Mouse (Mus musculus) midbrain, postnatal 0 days (tissue): Measurements from ENCODE around the gene Tbk1. TPM values are rescaled to one million over a fixed set of nuclear protein-coding genes. Genes with fewer than 3 reads are reported as not detected.

ENCODE experiments used
- ATAC-seq: fragments of 200-750 bp; cut with Nextera tagmentation; 2 replicates; pipeline ENCODE4 v1.8.0; 2017; ENCODE audit warnings: moderate number of reproducible peaks, mild to moderate bottlenecking, moderate TSS enrichment, moderate library complexity; ENCODE audit not compliant: low FRiP score
- DNase-seq: peaks from one replicate; pipeline ENCODE4 v3.0.0-alpha.2; 2015; ENCODE audit warnings: low spot score
- H3K27ac ChIP-seq: fragments of 300-500 bp; sonication (generic); 2 replicates; pipeline ENCODE4 v1.5.1; 2014; ENCODE audit warnings: low read depth, mild to moderate bottlenecking, low read length, mixed read lengths
- H3K27me3 ChIP-seq: fragments of 300-500 bp; sonication (generic); 2 replicates; pipeline ENCODE4 v1.6.1; 2014; ENCODE audit warnings: low read length, control low read depth, mixed read lengths; ENCODE audit not compliant: insufficient read depth
- H3K36me3 ChIP-seq: fragments of 300-500 bp; sonication (generic); 2 replicates; pipeline ENCODE4 v1.6.1; 2014; ENCODE audit warnings: low read length, control low read depth, mixed read lengths; ENCODE audit not compliant: insufficient read depth
- H3K4me1 ChIP-seq: fragments of 300-500 bp; sonication (generic); 2 replicates; pipeline ENCODE4 v1.6.1; 2014; ENCODE audit warnings: mild to moderate bottlenecking, control low read depth, antibody characterized with exemption, low read length, mixed read lengths; ENCODE audit not compliant: insufficient read depth
- H3K4me2 ChIP-seq: fragments of 300-500 bp; sonication (generic); 2 replicates; pipeline ENCODE4 v1.6.1; 2014; ENCODE audit warnings: low read depth, mild to moderate bottlenecking, low read length, mixed read lengths; ENCODE audit not compliant: poor library complexity, severe bottlenecking
- H3K4me3 ChIP-seq: fragments of 300-500 bp; sonication (generic); 2 replicates; pipeline ENCODE4 v1.5.1; 2014; ENCODE audit warnings: low read depth, mild to moderate bottlenecking, low read length, moderate library complexity
- H3K9ac ChIP-seq: fragments of 300-500 bp; sonication (generic); replicated peaks from 2 replicates; pipeline ENCODE4 v1.6.1; 2014; ENCODE audit warnings: mild to moderate bottlenecking, low read length, moderate library complexity, mixed read lengths; ENCODE audit not compliant: poor library complexity, severe bottlenecking
- H3K9me3 ChIP-seq: fragments of 300-500 bp; sonication (generic); 2 replicates; pipeline ENCODE4 v1.6.1; 2016; ENCODE audit warnings: low read length, control low read depth
- CTCF ChIP-seq: IDR thresholded peaks from 2 replicates; pipeline ENCODE4 v1.5.1; 2016; ENCODE audit warnings: antibody characterized with exemption, mild to moderate bottlenecking
- WGBS: fragments of 180-500 bp; shearing (Covaris S2); extraction: QIAGEN DNeasy Blood & Tissue Kit; methylation state at CpG from one replicate; pipeline ENCODE4 v1.1.7; 2014; 5-methylcytosine and 5-hydroxymethylcytosine counted together
- polyA plus RNA-seq: library from polyadenylated mRNA; unstranded; fragments of >200 nt; fragmentation: Nextera tagmentation; extraction: Ambion mirVana; gene quantifications from 2 replicates; pipeline ENCODE4 v1.2.1, GENCODE M21; 2015
- total RNA-seq: library from RNA; depleted of rRNA; stranded (reverse); fragments of >200 nt; gene quantifications from 2 replicates; pipeline ENCODE4 v1.2.3, GENCODE M21; 2014

Gene Tbk1
- total and polyA plus RNA-seq, 2 experiments from 2014 or later: 16.5 to 24.8 TPM

GRCm38 (mm10) chr10:121530365-121531003 lies 56.1 kb downstream of the Tbk1 start:
- TF ChIP-seq CTCF: no peak
- ATAC-seq (no peak), DNase-seq (no peak)
- H3K4me3 ChIP-seq: no peak overlapping the region
- no peaks in the 10 kb centered on the region for H3K27me3 ChIP-seq
- no peaks in the 10 kb centered on the region for H3K4me1 ChIP-seq
- H3K4me2 ChIP-seq: no peak overlapping the region
- no peak overlapping the region for H3K27ac ChIP-seq
- no peaks in the 10 kb centered on the region for H3K36me3 ChIP-seq
- no peaks in the 10 kb centered on the region for H3K9me3 ChIP-seq
- WGBS: 89% methylated on average over 8 of the region's 8 CpGs
- no peak overlapping the region for H3K9ac ChIP-seq

- 97% methylated on average over 1 of the region's 1 CpGs for WGBS
- no peaks in the 10 kb centered on the region for H3K4me1 ChIP-seq
- ATAC-seq (no peak), DNase-seq (no peak)
- H3K27me3 ChIP-seq: no peaks in the 10 kb centered on the region
- no peak overlapping the region for H3K27ac ChIP-seq
- no peak overlapping the region for H3K4me2 ChIP-seq
- H3K9ac ChIP-seq: no peak overlapping the region
- H3K36me3 ChIP-seq: no peaks in the 10 kb centered on the region
- H3K9me3 ChIP-seq: no peaks in the 10 kb centered on the region
- peak; percentile 38 for TF ChIP-seq CTCF
- no peak overlapping the region for H3K4me3 ChIP-seq
These were observed 57.3 kb downstream of the Tbk1 start for GRCm38 (mm10) chr10:121529261-121529660.

DNA sequence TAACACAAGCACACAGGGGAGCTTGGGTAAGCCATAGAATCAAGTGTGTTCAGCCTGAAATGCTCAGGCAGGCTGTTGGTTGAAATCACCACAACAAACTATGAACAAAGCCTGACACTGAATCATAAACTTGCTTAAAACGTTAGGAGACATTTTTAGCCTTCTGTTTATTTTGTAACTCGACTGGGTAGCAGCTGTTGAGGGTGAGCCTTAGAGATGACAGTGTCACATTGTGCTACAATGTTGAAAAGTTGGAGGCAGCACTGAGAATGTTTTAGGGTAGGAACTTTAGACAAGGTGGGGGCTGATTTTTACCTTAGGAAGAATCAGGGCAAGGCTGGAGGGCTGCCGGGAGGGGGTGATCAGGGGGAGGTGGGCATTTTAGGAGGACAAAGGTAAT lies 58.1 kb downstream of the Tbk1 start:
- no peak for TF ChIP-seq CTCF
- Histone ChIP-seq H3K4me1 (no peaks in the 10 kb centered on the region), H3K27ac (no peak overlapping the region), H3K4me3 (no peak overlapping the region), H3K36me3 (no peaks in the 10 kb centered on the region), H3K9me3 (no peaks in the 10 kb centered on the region), H3K27me3 (no peaks in the 10 kb centered on the region), H3K9ac (no peak overlapping the region), H3K4me2 (no peak overlapping the region)
- WGBS: 86% methylated on average over 3 of the region's 3 CpGs
- DNase-seq (no peak), ATAC-seq (no peak)

DNA sequence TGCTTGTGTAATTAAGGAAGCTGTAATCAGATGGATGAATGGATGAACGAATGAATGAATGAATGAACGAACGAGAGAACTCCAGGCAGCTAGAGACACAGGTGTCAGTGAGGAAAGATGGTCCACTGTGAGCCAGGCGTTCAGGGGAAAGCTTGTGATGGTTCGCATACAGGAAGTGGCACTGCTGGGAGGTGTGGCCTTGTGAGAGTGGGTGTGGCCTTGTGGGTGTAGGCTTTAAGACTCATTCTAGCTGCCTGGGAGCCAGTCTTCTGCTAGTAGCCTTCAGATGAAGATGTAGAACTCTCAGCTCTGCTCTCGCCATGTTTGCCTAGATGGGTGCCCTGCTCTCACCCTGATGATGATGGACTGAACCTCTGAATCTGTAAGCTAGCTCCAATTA lies 59.5 kb downstream of the Tbk1 start:
- no peak overlapping the region for H3K9ac ChIP-seq
- no peak for TF ChIP-seq CTCF
- no peaks in the 10 kb centered on the region for H3K27me3 ChIP-seq
- no peak overlapping the region for H3K4me3 ChIP-seq
- H3K36me3 ChIP-seq: no peaks in the 10 kb centered on the region
- WGBS: 87% methylated on average over 6 of the region's 6 CpGs
- no peak overlapping the region for H3K27ac ChIP-seq
- no peaks in the 10 kb centered on the region for H3K9me3 ChIP-seq
- H3K4me1 ChIP-seq: no peaks in the 10 kb centered on the region
- DNase-seq: no peak
- no peak for ATAC-seq
- no peak overlapping the region for H3K4me2 ChIP-seq

DNA sequence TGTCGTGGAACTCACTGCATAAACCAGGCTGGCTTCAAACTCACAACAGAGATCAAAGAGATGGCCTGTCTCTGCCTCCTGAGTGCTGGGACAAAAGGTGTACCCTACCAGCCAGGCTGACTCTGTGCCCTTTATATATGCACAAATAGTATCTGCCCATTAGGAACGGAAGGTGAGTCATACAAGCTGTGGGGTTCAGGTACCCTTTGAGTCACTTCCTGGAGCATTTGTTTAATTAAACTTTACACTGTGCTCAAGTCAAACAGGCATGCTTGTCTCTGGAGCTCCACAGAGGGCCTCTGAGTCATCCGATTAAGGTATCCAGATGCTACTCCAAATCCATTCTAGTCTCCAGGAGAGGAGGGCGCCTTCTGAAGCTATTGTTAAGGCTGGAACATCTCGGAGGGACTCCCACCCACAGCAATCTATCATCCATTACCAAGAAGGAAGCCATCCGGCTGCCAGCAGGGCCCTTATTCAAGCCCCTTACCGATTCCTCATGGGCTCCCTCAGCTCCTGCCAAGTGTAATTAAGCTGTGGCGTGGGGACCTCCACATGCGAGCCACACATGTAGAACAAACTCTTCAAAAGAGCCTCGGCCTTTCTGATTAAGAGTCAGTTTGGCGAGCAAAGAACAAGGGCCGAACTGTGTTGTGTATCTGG lies 65.5 kb downstream of the Tbk1 start:
- Histone ChIP-seq H3K36me3 (no peaks in the 10 kb centered on the region), H3K9ac (no peak overlapping the region), H3K4me2 (no peak overlapping the region), H3K9me3 (no peaks in the 10 kb centered on the region), H3K27ac (no peak overlapping the region), H3K4me1 (no peaks in the 10 kb centered on the region), H3K4me3 (no peak overlapping the region), H3K27me3 (no peaks in the 10 kb centered on the region)
- no peak for TF ChIP-seq CTCF
- 25% methylated on average over 12 of the region's 12 CpGs for WGBS
- ATAC-seq (no peak), DNase-seq (peak; percentile 38)

- 72% methylated on average over 2 of the region's 2 CpGs for WGBS
- no peaks in the 10 kb centered on the region for H3K36me3 ChIP-seq
- H3K27ac ChIP-seq: no peak overlapping the region
These were observed 66.9 kb downstream of the Tbk1 start for GRCm38 (mm10) chr10:121519710-121520109.

More at GRCm38 (mm10) chr10:121519710-121520109, 66.9 kb downstream of the Tbk1 start:
- ATAC-seq (no peak), DNase-seq (no peak)
- H3K4me1 ChIP-seq: no peaks in the 10 kb centered on the region
- no peak overlapping the region for H3K9ac ChIP-seq
- H3K4me3 ChIP-seq: no peak overlapping the region
- no peak overlapping the region for H3K4me2 ChIP-seq
- no peaks in the 10 kb centered on the region for H3K9me3 ChIP-seq
- no peak for TF ChIP-seq CTCF
- H3K27me3 ChIP-seq: no peaks in the 10 kb centered on the region
